Mouse (Mus musculus): ENCODE results near the gene Kctd11. TPM values are rescaled to one million over a fixed set of nuclear protein-coding genes. Genes with fewer than 3 reads are reported as not detected.
"Not testable (repeated sequence)": the region's sequence is repeated elsewhere in the genome, so short reads cannot be mapped to it uniquely, and the experiment has no call there.

The Kctd11 gene
- 1 to 10 TPM; 1.3 to 1.5 TPM for total RNA-seq (2021)
- long read RNA-seq, experiment 1, partial matches to known transcripts, result 0 of 2 reads
- long read RNA-seq, experiment 1, other reads (novel, unspliced or antisense), result 0 of 2 reads
- long read RNA-seq, experiment 2, partial matches to known transcripts, result 0 of 4 reads
- long read RNA-seq, experiment 2, other reads (novel, unspliced or antisense), result 0 of 4 reads

- peak; percentile 33 for TF ChIP-seq CTCF (IDR thresholded peaks at IDR 0.05)
- peak within 1 kb of the TSS; percentile 53 for H3K4me3 ChIP-seq
- peak within 1 kb of the TSS; percentile 78 for H3K27ac ChIP-seq
- peak; percentile 72 to 73 for DNase-seq (ENCODE audit: extremely low spot score in 1 of 2, low spot score in 2 of 2)
- intact Hi-C loops (cut with DNase I), result loop anchor here (2.0 kb wide), 1 partner anchor 20 kb away; the partner anchor contains the start of genes 2810408A11Rik and Neurl4
These were observed at the start of gene Kctd11 for GRCm38 (mm10) chr11:69880853-69881603. TSS of gene Kctd11 (minus strand) at chr11:69881406.

- not testable (repeated sequence) for H3K27ac ChIP-seq; DNase-seq (ENCODE audit: extremely low spot score in 1 of 2, low spot score in 2 of 2); H3K4me3 ChIP-seq
- intact Hi-C loops (cut with DNase I), result loop anchor here (5.0 kb wide), 1 partner anchor 127 kb away; no protein-coding TSS in a partner anchor
These were observed 49.0 kb upstream of the Kctd11 start for GRCm38 (mm10) chr11:69930176-69930575.

GRCm38 (mm10) chr11:69929712-69930111 is 48.5 kb upstream of the Kctd11 start:
- no peak overlapping the region for H3K4me3 ChIP-seq
- intact Hi-C loops (cut with DNase I), result loop anchor here (5.0 kb wide), 1 partner anchor 128 kb away; no protein-coding TSS in a partner anchor
- TF ChIP-seq CTCF (IDR thresholded peaks at IDR 0.05), result no peak
- no peak overlapping the region for H3K27ac ChIP-seq
- no peak for DNase-seq (ENCODE audit: extremely low spot score in 1 of 2, low spot score in 2 of 2)

- DNase-seq (ENCODE audit: extremely low spot score in 1 of 2, low spot score in 2 of 2), result no peak
- Histone ChIP-seq H3K27ac (no peak overlapping the region), H3K4me3 (no peak overlapping the region)
- intact Hi-C loops (cut with DNase I), result no loop called here
- no peak; the same call in 1 of the 2 replicates for TF ChIP-seq CTCF (IDR thresholded peaks at IDR 0.05)
These were observed 46.3 kb upstream of the Kctd11 start for GRCm38 (mm10) chr11:69927501-69927900.

GRCm38 (mm10) chr11:69922796-69923195 is 41.6 kb upstream of the Kctd11 start:
- no peak overlapping the region for H3K4me3 ChIP-seq
- no peak for TF ChIP-seq CTCF (IDR thresholded peaks at IDR 0.05)
- intact Hi-C loops (cut with DNase I), result no loop called here
- no peak for DNase-seq (ENCODE audit: extremely low spot score in 1 of 2, low spot score in 2 of 2)
- H3K27ac ChIP-seq, result peak overlapping the region; percentile 77

GRCm38 (mm10) chr11:69922012-69922756 is 41.0 kb upstream of the Kctd11 start:
- intact Hi-C loops (cut with DNase I), result no loop called here
- Histone ChIP-seq H3K4me3 (peak overlapping the region; percentile 65), H3K27ac (peak overlapping the region; percentile 77)
- DNase-seq (ENCODE audit: extremely low spot score in 1 of 2, low spot score in 2 of 2), result no peak
- TF ChIP-seq CTCF (IDR thresholded peaks at IDR 0.05), result peak; percentile 2; the same call in 1 of the 2 replicates

- intact Hi-C loops (cut with DNase I), result loop anchor here (2.0 kb wide), 1 partner anchor 59 kb away; the partner anchor contains the start of gene Ctdnep1
- peak; percentile 100 for DNase-seq (ENCODE audit: extremely low spot score in 1 of 2, low spot score in 2 of 2)
- TF ChIP-seq CTCF (IDR thresholded peaks at IDR 0.05), result peak; percentile 64
- H3K4me3 ChIP-seq, result peak within 1 kb of the TSS; percentile 88
- peak within 1 kb of the TSS; percentile 95 for H3K27ac ChIP-seq
These were observed 40.2 kb upstream of the Kctd11 start, which contains the start of gene Eif5a for GRCm38 (mm10) chr11:69921114-69922011. TSS of gene Eif5a (minus strand) at chr11:69921958.

GRCm38 (mm10) chr11:69920266-69921031 is 39.2 kb upstream of the Kctd11 start:
- H3K4me3 ChIP-seq, result peak overlapping the region; percentile 88
- TF ChIP-seq CTCF (IDR thresholded peaks at IDR 0.05), result no peak; the same call in 1 of the 2 replicates
- peak in 1 of 2 experiments; percentile 38 for DNase-seq (ENCODE audit: extremely low spot score in 1 of 2, low spot score in 2 of 2)
- H3K27ac ChIP-seq, result peak overlapping the region; percentile 95
- intact Hi-C loops (cut with DNase I), result loop anchor here (2.0 kb wide), 1 partner anchor 60 kb away; the partner anchor contains the start of gene Ctdnep1

- peak in 1 of 2 experiments; percentile 40 for DNase-seq (ENCODE audit: extremely low spot score in 1 of 2, low spot score in 2 of 2)
- Histone ChIP-seq H3K27ac (peak overlapping the region; percentile 95), H3K4me3 (peak overlapping the region; percentile 88)
- intact Hi-C loops (cut with DNase I), result loop anchor here (2.0 kb wide), 1 partner anchor 61 kb away; the partner anchor contains the start of gene Ctdnep1
- no peak for TF ChIP-seq CTCF (IDR thresholded peaks at IDR 0.05)
These were observed 38.6 kb upstream of the Kctd11 start for GRCm38 (mm10) chr11:69919661-69920265.
